Mouse (Mus musculus) midbrain, embryonic 14.5 days (tissue): ENCODE measurements around the gene Arhgap30. TPM values are rescaled to one million over a fixed set of nuclear protein-coding genes. Genes with fewer than 3 reads are reported as not detected.

Source experiments
- ATAC-seq: fragments of 200-750 bp; cut with Nextera tagmentation; 2 replicates; pipeline ENCODE4 v1.8.0; 2017; ENCODE audit warnings: moderate number of reproducible peaks, moderate library complexity; ENCODE audit not compliant: low FRiP score, low TSS enrichment
- DNase-seq: peaks from one replicate; pipeline ENCODE4 v3.0.0-alpha.2; 2015
- H3K27ac ChIP-seq: fragments of 300-500 bp; sonication (generic); replicated peaks from 2 replicates; pipeline ENCODE4 v1.5.1; 2014; ENCODE audit warnings: mild to moderate bottlenecking, low read depth, low read length, moderate library complexity
- H3K27me3 ChIP-seq: fragments of 300-500 bp; sonication (generic); 2 replicates; pipeline ENCODE4 v1.6.1; 2014; ENCODE audit warnings: low read length, control low read depth, mixed read lengths; ENCODE audit not compliant: control insufficient read depth, insufficient read depth
- H3K36me3 ChIP-seq: fragments of 300-500 bp; sonication (generic); 2 replicates; pipeline ENCODE4 v1.6.1; 2014; ENCODE audit warnings: low read length, control low read depth; ENCODE audit not compliant: control insufficient read depth, insufficient read depth
- H3K4me1 ChIP-seq: fragments of 300-500 bp; sonication (generic); 2 replicates; pipeline ENCODE4 v1.6.1; 2014; ENCODE audit warnings: mild to moderate bottlenecking, antibody characterized with exemption, low read length, control low read depth; ENCODE audit not compliant: control insufficient read depth, insufficient read depth
- H3K4me2 ChIP-seq: fragments of 300-500 bp; sonication (generic); 2 replicates; pipeline ENCODE4 v1.6.1; 2014; ENCODE audit warnings: mild to moderate bottlenecking, low read length, moderate library complexity
- H3K4me3 ChIP-seq: fragments of 300-500 bp; sonication (generic); replicated peaks from 2 replicates; pipeline ENCODE4 v1.5.1; 2014; ENCODE audit warnings: low read depth, low read length
- H3K9ac ChIP-seq: fragments of 300-500 bp; sonication (generic); replicated peaks from 2 replicates; pipeline ENCODE4 v1.6.1; 2014; ENCODE audit warnings: mild to moderate bottlenecking, low read length, moderate library complexity
- H3K9me3 ChIP-seq: fragments of 300-500 bp; sonication (generic); 2 replicates; pipeline ENCODE4 v1.6.1; 2016; ENCODE audit warnings: low read length, control low read depth, mixed read lengths; ENCODE audit not compliant: control insufficient read depth
- WGBS: fragments of 180-500 bp; shearing (Covaris S2); extraction: QIAGEN DNeasy Blood & Tissue Kit; methylation state at CpG from one replicate; pipeline ENCODE4 v1.1.7; 2014; 5-methylcytosine and 5-hydroxymethylcytosine counted together
- polyA plus RNA-seq: library from polyadenylated mRNA; unstranded; fragments of >200 nt; fragmentation: Nextera tagmentation; extraction: Ambion mirVana; gene quantifications from 2 replicates; pipeline ENCODE4 v1.2.1, GENCODE M21; 2014

Arhgap30 gene
- polyA plus RNA-seq, 1 experiment from 2014 or later: 0.42 TPM

DNA sequence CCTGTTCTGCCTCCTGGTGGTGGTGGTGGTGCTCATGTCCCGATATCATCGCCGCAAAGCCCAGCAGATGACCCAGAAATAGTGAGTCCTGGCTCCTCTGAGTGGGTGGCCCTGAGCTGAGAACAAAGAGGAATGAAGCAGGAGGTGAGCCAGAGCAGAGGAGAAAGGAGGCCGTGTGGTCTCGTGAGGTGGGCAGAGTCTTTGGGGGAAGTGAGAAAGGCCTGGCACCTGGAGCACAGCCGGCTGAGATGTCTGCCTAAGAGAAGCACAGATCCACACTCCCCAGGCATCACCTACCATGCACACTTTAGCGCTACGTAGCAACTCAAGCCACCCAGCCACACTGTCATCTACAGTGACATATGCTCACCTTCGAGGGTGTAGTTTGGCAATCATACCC, 3.6 kb upstream of the Arhgap30 start:
- no peak overlapping the region for H3K27ac ChIP-seq
- no peaks in the 10 kb centered on the region for H3K9me3 ChIP-seq
- no peak overlapping the region for H3K9ac ChIP-seq
- no peak for DNase-seq
- no peak overlapping the region for H3K4me2 ChIP-seq
- H3K4me1 ChIP-seq: peaks cover 1% of the 10 kb centered on the region; the same call in 1 of the 2 replicates
- H3K4me3 ChIP-seq: no peak overlapping the region
- no peaks in the 10 kb centered on the region for H3K36me3 ChIP-seq
- WGBS: 70% methylated on average over 9 of the region's 9 CpGs
- ATAC-seq: no peak
- H3K27me3 ChIP-seq: no peaks in the 10 kb centered on the region

DNA sequence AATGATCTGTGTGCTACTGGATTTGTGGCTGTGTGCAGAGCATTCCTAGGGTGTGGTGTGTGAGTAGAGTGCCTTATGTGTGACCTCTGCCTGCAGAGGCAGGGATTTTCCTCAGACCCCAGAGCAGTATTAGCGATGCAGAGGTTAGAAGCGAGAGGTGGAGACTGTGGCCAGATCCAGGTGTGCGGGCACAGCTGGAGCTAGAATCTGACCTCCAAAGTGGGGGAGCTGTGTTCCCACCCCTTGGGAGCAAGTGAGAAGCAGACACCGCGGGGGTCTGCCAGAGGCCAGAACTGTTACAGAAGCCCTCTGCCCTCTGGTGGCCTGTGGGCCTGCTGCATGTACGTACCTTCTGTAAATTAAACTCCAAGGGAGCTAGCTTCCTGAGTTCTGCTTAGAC, 1.7 kb upstream of the Arhgap30 start:
- ATAC-seq (no peak), DNase-seq (peak; percentile 60)
- Histone ChIP-seq H3K4me1 (no peaks in the 10 kb centered on the region), H3K27ac (no peak overlapping the region), H3K27me3 (no peaks in the 10 kb centered on the region), H3K4me2 (no peak overlapping the region), H3K4me3 (no peak overlapping the region), H3K36me3 (no peaks in the 10 kb centered on the region), H3K9me3 (no peaks in the 10 kb centered on the region), H3K9ac (no peak overlapping the region)
- 29% methylated on average over 6 of the region's 6 CpGs for WGBS

GRCm38 (mm10) chr1:171390101-171390500, 1.3 kb downstream of the Arhgap30 start:
- Histone ChIP-seq H3K36me3 (no peaks in the 10 kb centered on the region), H3K27ac (no peak overlapping the region), H3K4me2 (no peak overlapping the region), H3K27me3 (no peaks in the 10 kb centered on the region), H3K4me1 (no peaks in the 10 kb centered on the region), H3K9ac (no peak overlapping the region), H3K4me3 (no peak overlapping the region), H3K9me3 (no peaks in the 10 kb centered on the region)
- ATAC-seq (no peak), DNase-seq (no peak)
- WGBS: 89% methylated on average over 4 of the region's 4 CpGs

DNA sequence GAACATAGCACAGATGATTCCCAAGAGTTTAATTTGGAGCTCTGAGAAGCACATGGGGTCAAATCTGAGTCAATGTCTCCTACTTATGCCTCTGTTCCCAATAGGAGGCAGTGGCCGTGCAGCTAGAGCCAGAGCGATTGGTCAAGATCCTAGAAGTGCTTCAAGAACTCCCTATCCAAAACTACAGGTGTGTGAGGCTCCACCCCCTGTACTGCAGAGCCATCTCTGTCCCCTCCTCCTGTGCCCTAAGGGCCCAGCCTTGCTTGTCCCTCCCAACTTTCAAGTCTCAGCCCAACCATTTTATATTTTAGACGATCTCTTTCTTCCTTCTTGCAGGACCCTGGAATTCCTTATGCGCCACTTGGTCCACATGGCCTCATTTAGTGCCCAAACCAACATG, 13.1 kb downstream of the Arhgap30 start:
- Histone ChIP-seq H3K4me3 (no peak overlapping the region), H3K4me2 (no peak overlapping the region), H3K4me1 (no peaks in the 10 kb centered on the region), H3K9me3 (no peaks in the 10 kb centered on the region), H3K27me3 (no peaks in the 10 kb centered on the region), H3K27ac (no peak overlapping the region), H3K9ac (no peak overlapping the region), H3K36me3 (no peaks in the 10 kb centered on the region)
- ATAC-seq (no peak), DNase-seq (no peak)
- WGBS: 77% methylated on average over 4 of the region's 4 CpGs

GRCm38 (mm10) chr1:171402991-171403390, 14.2 kb downstream of the Arhgap30 start:
- Histone ChIP-seq H3K4me3 (no peak overlapping the region), H3K27ac (no peak overlapping the region), H3K4me2 (no peak overlapping the region), H3K27me3 (no peaks in the 10 kb centered on the region), H3K4me1 (no peaks in the 10 kb centered on the region), H3K9ac (no peak overlapping the region), H3K36me3 (no peaks in the 10 kb centered on the region), H3K9me3 (no peaks in the 10 kb centered on the region)
- WGBS: 85% methylated on average over 9 of the region's 9 CpGs
- ATAC-seq (no peak), DNase-seq (no peak)

DNA sequence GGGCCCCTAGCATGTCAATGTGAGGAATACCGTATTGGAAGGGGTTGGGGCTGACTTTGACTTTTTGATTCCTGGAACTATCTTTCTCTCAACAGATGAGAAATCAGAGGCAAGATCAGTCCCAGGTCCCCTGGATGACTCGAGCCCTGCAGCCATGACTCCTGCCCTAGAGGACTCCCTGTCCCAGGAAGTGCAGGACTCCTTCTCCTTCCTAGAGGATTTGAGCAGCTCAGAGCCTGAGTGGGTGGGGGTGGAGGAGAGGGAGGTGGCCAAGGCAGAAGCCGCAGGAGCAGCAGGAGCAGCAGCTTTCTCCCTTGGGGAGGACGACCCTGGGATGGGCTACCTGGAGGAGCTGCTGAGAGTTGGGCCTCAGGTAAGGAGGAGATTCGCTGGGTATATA, 18.5 kb downstream of the Arhgap30 start:
- no peaks in the 10 kb centered on the region for H3K36me3 ChIP-seq
- H3K4me3 ChIP-seq: no peak overlapping the region
- H3K4me2 ChIP-seq: no peak overlapping the region
- no peak overlapping the region for H3K27ac ChIP-seq
- no peaks in the 10 kb centered on the region for H3K9me3 ChIP-seq
- no peaks in the 10 kb centered on the region for H3K27me3 ChIP-seq
- ATAC-seq (no peak), DNase-seq (no peak)
- 74% methylated on average over 5 of the region's 5 CpGs for WGBS
- no peaks in the 10 kb centered on the region for H3K4me1 ChIP-seq
- H3K9ac ChIP-seq: no peak overlapping the region

GRCm38 (mm10) chr1:171410231-171410630, 21.5 kb downstream of the Arhgap30 start:
- Histone ChIP-seq H3K27ac (no peak overlapping the region), H3K36me3 (peaks cover 8% of the 10 kb centered on the region), H3K4me1 (peaks cover 16% of the 10 kb centered on the region), H3K4me3 (no peak overlapping the region), H3K4me2 (no peak overlapping the region), H3K27me3 (no peaks in the 10 kb centered on the region), H3K9me3 (no peaks in the 10 kb centered on the region), H3K9ac (no peak overlapping the region)
- DNase-seq: peak; percentile 1
- ATAC-seq: no peak
- 93% methylated on average over 1 of the region's 1 CpGs for WGBS

DNA sequence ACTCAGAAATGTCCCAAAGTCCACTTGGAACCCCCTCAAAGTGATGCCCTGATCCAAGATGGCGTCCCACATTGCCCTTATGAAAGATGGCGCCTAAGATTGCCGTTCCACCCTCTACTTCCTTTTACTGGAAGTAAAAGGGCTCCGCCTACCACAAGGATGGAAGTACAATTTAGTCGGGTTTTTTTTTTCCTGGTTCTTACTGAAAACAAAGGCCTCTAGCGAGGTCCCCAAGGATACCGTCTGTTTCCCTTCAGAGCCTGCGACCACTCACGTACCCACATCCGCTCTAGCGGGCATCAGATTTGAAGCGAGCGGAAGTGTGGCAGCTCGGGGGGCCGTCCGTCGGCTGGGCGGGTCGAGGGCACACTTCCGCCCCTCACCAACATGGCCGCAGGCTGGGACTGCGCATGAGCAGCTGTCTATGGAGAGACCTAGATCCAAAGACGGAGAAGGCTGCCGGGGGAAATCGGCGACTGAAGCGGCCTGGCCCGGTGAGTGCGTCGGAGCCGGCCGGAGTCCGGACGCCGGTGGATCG, 22.3 kb downstream of the Arhgap30 start, which contains the start of gene Usf1:
Gene Usf1 (plus strand): TSS at position 367 of the 538 bp plus-strand sequence.
- Histone ChIP-seq H3K4me1 (peaks cover 16% of the 10 kb centered on the region), H3K27me3 (no peaks in the 10 kb centered on the region), H3K4me2 (peak within 1 kb of the TSS; percentile 52), H3K4me3 (peak within 1 kb of the TSS; percentile 99), H3K27ac (peak within 1 kb of the TSS; percentile 95), H3K9ac (peak within 1 kb of the TSS; percentile 98), H3K36me3 (peaks cover 15% of the 10 kb centered on the region), H3K9me3 (no peaks in the 10 kb centered on the region)
- peak; percentile 97 for ATAC-seq
- under 1% methylated on average over 36 of the region's 36 CpGs for WGBS
- peak; percentile 98 for DNase-seq

- Histone ChIP-seq H3K9ac (peak overlapping the region; percentile 98), H3K27me3 (no peaks in the 10 kb centered on the region), H3K4me1 (peaks cover 16% of the 10 kb centered on the region), H3K4me3 (peak overlapping the region; percentile 99), H3K9me3 (no peaks in the 10 kb centered on the region), H3K4me2 (peak overlapping the region; percentile 52), H3K27ac (peak overlapping the region; percentile 95), H3K36me3 (peaks cover 20% of the 10 kb centered on the region)
- WGBS: under 1% methylated on average over 38 of the region's 39 CpGs
- peak; percentile 78 for ATAC-seq
- DNase-seq: no peak
These were observed 22.8 kb downstream of the Arhgap30 start for GRCm38 (mm10) chr1:171411492-171411941.
